Mouse (Mus musculus) hematopoietic stem cell, adult 5-6 weeks (primary cell): Measurements from ENCODE around the gene Trpc6. TPM values are rescaled to one million over a fixed set of nuclear protein-coding genes. Genes with fewer than 3 reads are reported as not detected.

ENCODE experiments used
- ATAC-seq, 2 experiments: fragments of 125-278 bp in 1 of 2; replicated peaks in 1 of 2; 2 replicates each; pipeline ENCODE4 v1.8.0; 2016 to 2017; ENCODE audit warnings: inconsistent platforms in 2 of 2, mild to moderate bottlenecking in 2 of 2, moderate number of reproducible peaks in 2 of 2, low read depth in 1 of 2, moderate TSS enrichment in 1 of 2; ENCODE audit not compliant: low FRiP score in 2 of 2, poor library complexity in 2 of 2, severe bottlenecking in 2 of 2, insufficient read depth in 1 of 2, low TSS enrichment in 1 of 2
- total RNA-seq: library from RNA; stranded (forward); fragments of 172-1452, 232-1000 nt; gene quantifications from 2 replicates; pipeline ENCODE4 v1.2.3, GENCODE M21; 2017

Trpc6 gene
- 20.4 and 22.2 TPM in 2 replicates for total RNA-seq

- peak; percentile 88 to 93 for ATAC-seq
Observed at GRCm38 (mm10) chr9:8544041-8544794, at the start of gene Trpc6. Gene Trpc6 (plus strand): TSS chr9:8544142.

- ATAC-seq: no peak
Observed at GRCm38 (mm10) chr9:8520911-8521310, 23.0 kb upstream of the Trpc6 start.

- peak; percentile 98 to 100 for ATAC-seq
Observed at GRCm38 (mm10) chr9:8533670-8534069, 10.3 kb upstream of the Trpc6 start.

GRCm38 (mm10) chr9:8545236-8545635, 1.3 kb downstream of the Trpc6 start:
- peak; percentile 75 to 81 for ATAC-seq

GRCm38 (mm10) chr9:8558574-8558973, 14.6 kb downstream of the Trpc6 start:
- 0 out of 4 replicates have a peak, but pooled peaks of 1 of the 2 experiments have one; percentile 25 for ATAC-seq

GRCm38 (mm10) chr9:8592618-8593017, 48.7 kb downstream of the Trpc6 start:
- peak; percentile 68 to 78 for ATAC-seq

GRCm38 (mm10) chr9:8597089-8597488, 53.1 kb downstream of the Trpc6 start:
- ATAC-seq: no peak

GRCm38 (mm10) chr9:8606816-8607491, 63.0 kb downstream of the Trpc6 start:
- no peak for ATAC-seq

GRCm38 (mm10) chr9:8634344-8634743, 90.4 kb downstream of the Trpc6 start:
- no peak for ATAC-seq

- no peak for ATAC-seq
Observed at GRCm38 (mm10) chr9:8643453-8643852, 99.5 kb downstream of the Trpc6 start.

GRCm38 (mm10) chr9:8655347-8655746, 111.4 kb downstream of the Trpc6 start:
- ATAC-seq: no peak

GRCm38 (mm10) chr9:8672944-8673343, 129.0 kb downstream of the Trpc6 start:
- peak; percentile 66 to 89 for ATAC-seq

- peak; percentile 56 to 65; a peak in 2 of 4 replicates for ATAC-seq
Observed at GRCm38 (mm10) chr9:8676607-8677006, 132.7 kb downstream of the Trpc6 start.

- peak; percentile 92 to 96 for ATAC-seq
Observed at GRCm38 (mm10) chr9:8693177-8693576, 149.2 kb downstream of the Trpc6 start.

- peak; percentile 85 to 93 for ATAC-seq
Observed at GRCm38 (mm10) chr9:8700669-8701068, 156.7 kb downstream of the Trpc6 start.

GRCm38 (mm10) chr9:8703516-8703915, 159.6 kb downstream of the Trpc6 start:
- no peak for ATAC-seq

- ATAC-seq: no peak
Observed at GRCm38 (mm10) chr9:8703956-8704355, 160.0 kb downstream of the Trpc6 start.

- ATAC-seq: no peak
Observed at GRCm38 (mm10) chr9:8710052-8710739, 166.3 kb downstream of the Trpc6 start.
